Mouse (Mus musculus): Measurements from ENCODE around the gene Nutf2.

DNA sequence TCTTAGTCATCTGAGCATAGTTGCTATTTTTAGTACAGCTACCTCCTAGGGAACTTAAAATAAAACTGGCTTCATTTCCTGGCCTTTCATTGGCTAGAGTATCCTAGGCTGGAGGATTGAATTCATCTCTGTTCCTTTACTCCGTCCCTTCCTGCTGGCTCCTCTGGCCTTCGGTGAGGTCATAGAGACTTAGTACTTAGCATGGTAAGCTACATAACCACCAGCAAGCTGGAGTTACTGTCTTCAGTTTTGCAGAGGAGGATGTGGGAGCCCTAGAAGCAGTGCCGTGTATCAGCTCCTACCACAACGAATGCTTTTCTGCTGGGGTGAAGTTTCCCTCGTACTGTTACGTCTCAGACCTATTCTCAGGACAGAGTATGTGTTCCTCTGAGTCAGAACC lies 13.9 kb downstream of the Nutf2 start:
- no peak for TF ChIP-seq CTCF (IDR thresholded peaks at IDR 0.05; ENCODE audit: extremely low read depth, insufficient read length, insufficient replicate concordance, low read depth, low read length)
- no peak for TF ChIP-seq POLR2A (IDR thresholded peaks at IDR 0.05; ENCODE audit: low read depth, low read length)

Measured in small intestine, adult 2 months (tissue).